Mouse (Mus musculus) cortical plate, adult 2 months (tissue): Measurements from ENCODE around the gene Gtf3c3.

Experiments
- CTCF ChIP-seq: fragments of 200-500 bp; IDR thresholded peaks from 2 replicates; pipeline ENCODE4 v1.5.1; 2011; ENCODE audit warnings: mild to moderate bottlenecking, control low read depth, low read length; ENCODE audit not compliant: insufficient read depth; ENCODE audit errors: extremely low read depth
- POLR2A ChIP-seq: fragments of 200-500 bp; IDR thresholded peaks from 2 replicates; pipeline ENCODE4 v1.6.1; 2011; ENCODE audit warnings: mild to moderate bottlenecking, low read length, control low read depth; ENCODE audit not compliant: insufficient read depth; ENCODE audit errors: extremely low read depth

- TF ChIP-seq POLR2A (no peak), CTCF (no peak)
These were observed 83.3 kb downstream of the Gtf3c3 start for GRCm38 (mm10) chr1:54355485-54355884.
